Mouse (Mus musculus): ENCODE measurements around the gene Iba57. TPM values are rescaled to one million over a fixed set of nuclear protein-coding genes. Genes with fewer than 3 reads are reported as not detected.
A peak's percentile ranks its signal among the peaks of the same experiment; 100 is the strongest.

Iba57 gene
- polyA plus RNA-seq, 1 experiment from 2014 or later = 3.5 TPM

- ATAC-seq (ENCODE audit: low FRiP score) (no peak), DNase-seq (ENCODE audit: low spot score, missing footprints) (no peak)
- Histone ChIP-seq H3K4me2 (no peak within 1 kb of the TSS), H3K27ac (ENCODE audit: low read depth, low read length) (no peak within 1 kb of the TSS), H3K27me3 (ENCODE audit: control insufficient read depth, insufficient read depth, low read length) (peaks cover 9% of the 10 kb centered on the region), H3K9me3 (ENCODE audit: control insufficient read depth, low read length) (no peaks in the 10 kb centered on the region), H3K9ac (ENCODE audit: low read length) (no peak within 1 kb of the TSS), H3K36me3 (ENCODE audit: control insufficient read depth, insufficient read depth, low read length) (no peaks in the 10 kb centered on the region), H3K4me1 (ENCODE audit: control insufficient read depth, insufficient read depth, low read length) (no peaks in the 10 kb centered on the region), H3K4me3 (ENCODE audit: low read depth, low read length) (no peak within 1 kb of the TSS)
- 11% methylated on average over 3 of the region's 3 CpGs for WGBS
Observed at GRCm38 (mm10) chr11:59182864-59183331, 19.4 kb upstream of the Iba57 start, which contains the start of gene Gjc2. Gene Gjc2, minus strand, starts transcription at chr11:59183213.

GRCm38 (mm10) chr11:59176921-59177320 lies 13.4 kb upstream of the Iba57 start:
- H3K4me1 ChIP-seq (ENCODE audit: control insufficient read depth, insufficient read depth, low read length) = no peaks in the 10 kb centered on the region
- peaks cover 42% of the 10 kb centered on the region for H3K27me3 ChIP-seq (ENCODE audit: control insufficient read depth, insufficient read depth, low read length)
- H3K9ac ChIP-seq (ENCODE audit: low read length) = no peak overlapping the region
- WGBS = 8% methylated on average over 33 of the region's 34 CpGs
- no peak overlapping the region for H3K4me2 ChIP-seq
- no peaks in the 10 kb centered on the region for H3K36me3 ChIP-seq (ENCODE audit: control insufficient read depth, insufficient read depth, low read length)
- H3K27ac ChIP-seq (ENCODE audit: low read depth, low read length) = no peak overlapping the region
- DNase-seq (ENCODE audit: low spot score, missing footprints) (peak; percentile 82), ATAC-seq (ENCODE audit: low FRiP score) (no peak)
- H3K4me3 ChIP-seq (ENCODE audit: low read depth, low read length) = no peak overlapping the region
- no peaks in the 10 kb centered on the region for H3K9me3 ChIP-seq (ENCODE audit: control insufficient read depth, low read length)

GRCm38 (mm10) chr11:59176475-59176874 lies 12.9 kb upstream of the Iba57 start:
- Histone ChIP-seq H3K9ac (ENCODE audit: low read length) (no peak overlapping the region), H3K4me2 (no peak overlapping the region), H3K36me3 (ENCODE audit: control insufficient read depth, insufficient read depth, low read length) (no peaks in the 10 kb centered on the region), H3K4me1 (ENCODE audit: control insufficient read depth, insufficient read depth, low read length) (no peaks in the 10 kb centered on the region), H3K9me3 (ENCODE audit: control insufficient read depth, low read length) (no peaks in the 10 kb centered on the region), H3K27ac (ENCODE audit: low read depth, low read length) (no peak overlapping the region), H3K27me3 (ENCODE audit: control insufficient read depth, insufficient read depth, low read length) (peaks cover 42% of the 10 kb centered on the region), H3K4me3 (ENCODE audit: low read depth, low read length) (no peak overlapping the region)
- no peak for ATAC-seq (ENCODE audit: low FRiP score)
- WGBS = 3% methylated on average over 42 of the region's 48 CpGs
- no peak for DNase-seq (ENCODE audit: low spot score, missing footprints)

GRCm38 (mm10) chr11:59174189-59174838 lies 10.8 kb upstream of the Iba57 start:
- ATAC-seq (ENCODE audit: low FRiP score) = no peak
- H3K4me2 ChIP-seq = no peak overlapping the region
- H3K9ac ChIP-seq (ENCODE audit: low read length) = no peak overlapping the region
- H3K4me1 ChIP-seq (ENCODE audit: control insufficient read depth, insufficient read depth, low read length) = no peaks in the 10 kb centered on the region
- 60% methylated on average over 6 of the region's 6 CpGs for WGBS
- DNase-seq (ENCODE audit: low spot score, missing footprints) = no peak
- no peak overlapping the region for H3K4me3 ChIP-seq (ENCODE audit: low read depth, low read length)
- H3K27me3 ChIP-seq (ENCODE audit: control insufficient read depth, insufficient read depth, low read length) = peaks cover 42% of the 10 kb centered on the region
- H3K27ac ChIP-seq (ENCODE audit: low read depth, low read length) = no peak overlapping the region
- H3K9me3 ChIP-seq (ENCODE audit: control insufficient read depth, low read length) = no peaks in the 10 kb centered on the region
- no peaks in the 10 kb centered on the region for H3K36me3 ChIP-seq (ENCODE audit: control insufficient read depth, insufficient read depth, low read length)

- Histone ChIP-seq H3K4me2 (no peak overlapping the region), H3K4me3 (ENCODE audit: low read depth, low read length) (no peak overlapping the region), H3K9me3 (ENCODE audit: control insufficient read depth, low read length) (no peaks in the 10 kb centered on the region), H3K27ac (ENCODE audit: low read depth, low read length) (no peak overlapping the region), H3K27me3 (ENCODE audit: control insufficient read depth, insufficient read depth, low read length) (peaks cover 10% of the 10 kb centered on the region), H3K4me1 (ENCODE audit: control insufficient read depth, insufficient read depth, low read length) (no peaks in the 10 kb centered on the region), H3K36me3 (ENCODE audit: control insufficient read depth, insufficient read depth, low read length) (no peaks in the 10 kb centered on the region), H3K9ac (ENCODE audit: low read length) (no peak overlapping the region)
- ATAC-seq (ENCODE audit: low FRiP score) (no peak), DNase-seq (ENCODE audit: low spot score, missing footprints) (no peak)
- 78% methylated on average over 4 of the region's 4 CpGs for WGBS
Observed at GRCm38 (mm10) chr11:59170549-59170948, 7.0 kb upstream of the Iba57 start.

- Histone ChIP-seq H3K9me3 (ENCODE audit: control insufficient read depth, low read length) (no peaks in the 10 kb centered on the region), H3K36me3 (ENCODE audit: control insufficient read depth, insufficient read depth, low read length) (no peaks in the 10 kb centered on the region), H3K27ac (ENCODE audit: low read depth, low read length) (no peak overlapping the region), H3K27me3 (ENCODE audit: control insufficient read depth, insufficient read depth, low read length) (peaks cover 2% of the 10 kb centered on the region), H3K9ac (ENCODE audit: low read length) (no peak overlapping the region), H3K4me2 (no peak overlapping the region), H3K4me1 (ENCODE audit: control insufficient read depth, insufficient read depth, low read length) (no peaks in the 10 kb centered on the region), H3K4me3 (ENCODE audit: low read depth, low read length) (no peak overlapping the region)
- no peak for DNase-seq (ENCODE audit: low spot score, missing footprints)
- no peak for ATAC-seq (ENCODE audit: low FRiP score)
- 82% methylated on average over 3 of the region's 3 CpGs for WGBS
Observed at GRCm38 (mm10) chr11:59169807-59170206, 6.3 kb upstream of the Iba57 start.

GRCm38 (mm10) chr11:59165616-59166241 lies 2.2 kb upstream of the Iba57 start:
- H3K27me3 ChIP-seq (ENCODE audit: control insufficient read depth, insufficient read depth, low read length) = no peaks in the 10 kb centered on the region
- no peak for ATAC-seq (ENCODE audit: low FRiP score)
- H3K27ac ChIP-seq (ENCODE audit: low read depth, low read length) = no peak overlapping the region
- no peak overlapping the region for H3K4me2 ChIP-seq
- no peak for DNase-seq (ENCODE audit: low spot score, missing footprints)
- 64% methylated on average over 2 of the region's 2 CpGs for WGBS
- H3K4me3 ChIP-seq (ENCODE audit: low read depth, low read length) = no peak overlapping the region
- no peak overlapping the region for H3K9ac ChIP-seq (ENCODE audit: low read length)
- no peaks in the 10 kb centered on the region for H3K9me3 ChIP-seq (ENCODE audit: control insufficient read depth, low read length)
- H3K4me1 ChIP-seq (ENCODE audit: control insufficient read depth, insufficient read depth, low read length) = peaks cover 8% of the 10 kb centered on the region
- no peaks in the 10 kb centered on the region for H3K36me3 ChIP-seq (ENCODE audit: control insufficient read depth, insufficient read depth, low read length)

- no peak overlapping the region for H3K9ac ChIP-seq (ENCODE audit: low read length)
- 87% methylated on average over 9 of the region's 9 CpGs for WGBS
- H3K9me3 ChIP-seq (ENCODE audit: control insufficient read depth, low read length) = no peaks in the 10 kb centered on the region
- H3K27ac ChIP-seq (ENCODE audit: low read depth, low read length) = no peak overlapping the region
- H3K4me1 ChIP-seq (ENCODE audit: control insufficient read depth, insufficient read depth, low read length) = peaks cover 8% of the 10 kb centered on the region
- H3K4me2 ChIP-seq = peak overlapping the region; percentile 50
- DNase-seq (ENCODE audit: low spot score, missing footprints) = no peak
- ATAC-seq (ENCODE audit: low FRiP score) = no peak
- no peaks in the 10 kb centered on the region for H3K36me3 ChIP-seq (ENCODE audit: control insufficient read depth, insufficient read depth, low read length)
- no peak overlapping the region for H3K4me3 ChIP-seq (ENCODE audit: low read depth, low read length)
- no peaks in the 10 kb centered on the region for H3K27me3 ChIP-seq (ENCODE audit: control insufficient read depth, insufficient read depth, low read length)
Observed at GRCm38 (mm10) chr11:59164384-59164783, 845 bp upstream of the Iba57 start.

- Histone ChIP-seq H3K4me1 (ENCODE audit: control insufficient read depth, insufficient read depth, low read length) (peaks cover 8% of the 10 kb centered on the region), H3K27ac (ENCODE audit: low read depth, low read length) (no peak overlapping the region), H3K27me3 (ENCODE audit: control insufficient read depth, insufficient read depth, low read length) (no peaks in the 10 kb centered on the region), H3K4me3 (ENCODE audit: low read depth, low read length) (peak overlapping the region; percentile 71), H3K4me2 (peak overlapping the region; percentile 64), H3K9me3 (ENCODE audit: control insufficient read depth, low read length) (no peaks in the 10 kb centered on the region), H3K36me3 (ENCODE audit: control insufficient read depth, insufficient read depth, low read length) (peaks cover 4% of the 10 kb centered on the region; the same call in 1 of the 2 replicates), H3K9ac (ENCODE audit: low read length) (peak overlapping the region; percentile 43)
- WGBS = 63% methylated on average over 9 of the region's 9 CpGs
- ATAC-seq (ENCODE audit: low FRiP score) (no peak), DNase-seq (ENCODE audit: low spot score, missing footprints) (no peak)
Observed at GRCm38 (mm10) chr11:59162443-59163254, 890 bp downstream of the Iba57 start.

Data from midbrain, embryonic 11.5 days (tissue).